ENCODE assay signal across 7 mouse cellular contexts in the genomic region with DNA sequence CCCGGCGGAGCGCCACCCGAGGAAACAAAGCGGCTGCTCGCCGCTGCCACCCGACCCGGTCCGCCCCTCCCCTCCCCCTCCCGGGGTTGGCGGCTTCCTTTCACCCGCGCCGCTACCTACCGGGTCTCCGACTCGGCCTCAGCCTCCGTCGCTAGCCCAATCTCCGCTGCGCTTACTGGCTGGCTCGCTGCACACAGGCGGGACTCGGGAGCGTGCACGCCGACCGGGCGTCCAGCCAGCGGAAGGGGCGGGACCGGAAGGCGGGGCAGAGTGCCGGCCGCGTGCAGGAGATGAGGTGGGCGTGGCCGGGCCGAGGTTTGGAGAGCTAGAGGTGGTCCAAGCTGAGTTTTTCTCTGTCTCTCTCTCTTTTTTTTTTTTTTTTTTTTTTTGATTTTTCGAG. TPM values are rescaled to one million over a fixed set of nuclear protein-coding genes. Genes with fewer than 3 reads are reported as not detected.
DNase-seq lines count a peak whose midpoint lies in the region; ATAC-seq and TF ChIP-seq lines count a peak whose summit lies in the region.

No protein-coding gene starts in this region.

- peak; percentile 99 for DNase-seq in adrenal gland, postnatal 14 days
- peak; percentile 97 for DNase-seq in embryonic facial prominence, embryonic 11.5 days (ENCODE audit: low spot score)
- peak; percentile 99 for DNase-seq in heart, adult 18-20 months
- peak; percentile 99 for DNase-seq in kidney, adult 2 months
- peak; percentile 75 to 97 for DNase-seq in spleen, adult 2 months (ENCODE audit: low read depth in 1 of 2, low spot score in 2 of 2)

- H3K27ac ChIP-seq in embryonic facial prominence, embryonic 11.5 days (replicated peaks; ENCODE audit: low read depth, low read length) = peak overlapping the region; percentile 91
- H3K27ac ChIP-seq in kidney, adult 2 months (ENCODE audit: insufficient read depth, low read depth, low read length) = peak overlapping the region; percentile 74
- H3K27ac ChIP-seq in limb, embryonic 12.5 days = peak overlapping the region; percentile 95
- H3K27ac ChIP-seq in midbrain, embryonic 15.5 days = peak overlapping the region; percentile 85
- peak overlapping the region; percentile 77 for H3K27ac ChIP-seq in spleen, adult 2 months (ENCODE audit: insufficient read depth, low read length)

- no peaks in the 10 kb centered on the region for H3K9me3 ChIP-seq in embryonic facial prominence, embryonic 11.5 days (replicated peaks; ENCODE audit: control insufficient read depth, low read length)
- H3K9me3 ChIP-seq in limb, embryonic 12.5 days = no peaks in the 10 kb centered on the region
- no peaks in the 10 kb centered on the region for H3K9me3 ChIP-seq in midbrain, embryonic 15.5 days

- under 1% methylated on average over 40 of the region's 41 CpGs for WGBS in embryonic facial prominence, embryonic 11.5 days
- WGBS in kidney, adult 2 months = under 1% methylated on average over 40 of the region's 41 CpGs
- WGBS in limb, embryonic 12.5 days = under 1% methylated on average over 40 of the region's 41 CpGs
- 0% methylated on average over 41 of the region's 41 CpGs for WGBS in midbrain, embryonic 15.5 days
- WGBS in spleen, adult 2 months = under 1% methylated on average over 40 of the region's 41 CpGs

- H3K4me3 ChIP-seq in embryonic facial prominence, embryonic 11.5 days (ENCODE audit: low read depth, low read length) = peak overlapping the region; percentile 85
- peak overlapping the region; percentile 93 for H3K4me3 ChIP-seq in kidney, adult 2 months (ENCODE audit: insufficient read depth, low read depth, low read length)
- peak overlapping the region; percentile 68 for H3K4me3 ChIP-seq in limb, embryonic 12.5 days (replicated peaks)
- peak overlapping the region; percentile 52 for H3K4me3 ChIP-seq in midbrain, embryonic 15.5 days
- peak overlapping the region; percentile 87 for H3K4me3 ChIP-seq in spleen, adult 2 months (ENCODE audit: extremely low read depth, insufficient read depth, insufficient read length)

- peak; percentile 92 for ATAC-seq in embryonic facial prominence, embryonic 11.5 days (replicated peaks; ENCODE audit: insufficient number of reproducible peaks, low FRiP score, low TSS enrichment, low read depth)
- ATAC-seq in limb, embryonic 12.5 days (ENCODE audit: insufficient number of reproducible peaks, insufficient read depth, low FRiP score, low TSS enrichment, low read depth) = peak; percentile 96
- ATAC-seq in midbrain, embryonic 15.5 days (replicated peaks) = peak; percentile 98

- no peak for TF ChIP-seq CTCF in kidney, adult 2 months (conservative IDR thresholded peaks at IDR 0.05; ENCODE audit: insufficient read depth, insufficient read length, low read depth, low read length)
- TF ChIP-seq CTCF in spleen, adult 2 months (IDR thresholded peaks at IDR 0.05; ENCODE audit: extremely low read depth, insufficient read depth, insufficient read length, insufficient replicate concordance) = no peak

- H3K27me3 ChIP-seq in embryonic facial prominence, embryonic 11.5 days (ENCODE audit: control insufficient read depth, insufficient read depth, low read length) = no peaks in the 10 kb centered on the region
- H3K27me3 ChIP-seq in kidney, adult 2 months (replicated peaks; ENCODE audit: control insufficient read depth, insufficient read depth, low read length) = no peaks in the 10 kb centered on the region
- H3K27me3 ChIP-seq in limb, embryonic 12.5 days = no peaks in the 10 kb centered on the region
- H3K27me3 ChIP-seq in midbrain, embryonic 15.5 days (replicated peaks) = no peaks in the 10 kb centered on the region
- no peaks in the 10 kb centered on the region for H3K27me3 ChIP-seq in spleen, adult 2 months (ENCODE audit: control insufficient read depth, insufficient read depth, low read length)

- peak; percentile 30 for TF ChIP-seq POLR2A in kidney, adult 2 months (IDR thresholded peaks at IDR 0.05; ENCODE audit: low read depth, low read length)
- peak; percentile 27; the same call in 1 of the 2 replicates for TF ChIP-seq POLR2A in spleen, adult 2 months (IDR thresholded peaks at IDR 0.05; ENCODE audit: low read depth, low read length)

- no peaks in the 10 kb centered on the region; the same call in 1 of the 2 replicates for H3K36me3 ChIP-seq in embryonic facial prominence, embryonic 11.5 days (replicated peaks; ENCODE audit: control insufficient read depth, insufficient read depth, low read depth, low read length)
- no peaks in the 10 kb centered on the region for H3K36me3 ChIP-seq in kidney, adult 2 months (ENCODE audit: control insufficient read depth, insufficient read depth, low read length)
- H3K36me3 ChIP-seq in limb, embryonic 12.5 days = peaks cover 32% of the 10 kb centered on the region
- no peaks in the 10 kb centered on the region for H3K36me3 ChIP-seq in midbrain, embryonic 15.5 days (replicated peaks)
- H3K36me3 ChIP-seq in spleen, adult 2 months (ENCODE audit: control insufficient read depth, insufficient read depth, low read length) = no peaks in the 10 kb centered on the region

- H3K4me2 ChIP-seq in embryonic facial prominence, embryonic 11.5 days (ENCODE audit: low read depth, low read length) = peak overlapping the region; percentile 32
- peak overlapping the region; percentile 77 for H3K4me2 ChIP-seq in limb, embryonic 12.5 days
- peak overlapping the region; percentile 59 for H3K4me2 ChIP-seq in midbrain, embryonic 15.5 days

- peak overlapping the region; percentile 94 for H3K9ac ChIP-seq in embryonic facial prominence, embryonic 11.5 days (replicated peaks; ENCODE audit: low read length)
- peak overlapping the region; percentile 90 for H3K9ac ChIP-seq in limb, embryonic 12.5 days (replicated peaks)
- peak overlapping the region; percentile 64 for H3K9ac ChIP-seq in midbrain, embryonic 15.5 days

- no peaks in the 10 kb centered on the region for H3K4me1 ChIP-seq in embryonic facial prominence, embryonic 11.5 days (ENCODE audit: control insufficient read depth, insufficient read depth, low read length)
- no peaks in the 10 kb centered on the region; the same call in 1 of the 2 replicates for H3K4me1 ChIP-seq in kidney, adult 2 months (ENCODE audit: control insufficient read depth, insufficient read depth, low read length)
- peaks cover 23% of the 10 kb centered on the region for H3K4me1 ChIP-seq in limb, embryonic 12.5 days (replicated peaks)
- peaks cover 16% of the 10 kb centered on the region for H3K4me1 ChIP-seq in midbrain, embryonic 15.5 days
- H3K4me1 ChIP-seq in spleen, adult 2 months (ENCODE audit: control insufficient read depth, insufficient read depth, insufficient read length) = no peaks in the 10 kb centered on the region

RNA-seq across cellular contexts. Expression of a gene that starts 11.1 kb away (rescaled TPM):
- 88.8 and 93.1 TPM in 2 replicates for total RNA-seq in adrenal gland, postnatal 14 days (2021)
- polyA plus RNA-seq in embryonic facial prominence, embryonic 11.5 days (2014; fragmentation: Nextera tagmentation; extraction: Ambion mirVana) = 48.6 and 49.6 TPM in 2 replicates
- total RNA-seq in heart, adult 18-20 months (2021) = 10 to 100 TPM; 67.5 to 74.8 TPM
- 45.3 and 49.7 TPM in 2 replicates for polyA plus RNA-seq in kidney, adult 2 months (2012; rRNA removed)
- 53.6 and 53.7 TPM in 2 replicates for polyA plus RNA-seq in limb, embryonic 12.5 days (2016; fragmentation: Nextera tagmentation; extraction: Ambion mirVana)
- 26.8 and 35.5 TPM in 2 replicates for polyA plus RNA-seq in midbrain, embryonic 15.5 days (2015; fragmentation: Nextera tagmentation; extraction: Ambion mirVana)
- polyA plus RNA-seq in spleen, adult 2 months (2012; rRNA removed) = 23.4 and 23.9 TPM in 2 replicates

RNA-seq across cellular contexts. Expression of a gene that starts 11.2 kb away (rescaled TPM):
- 65.0 and 66.3 TPM in 2 replicates for total RNA-seq in adrenal gland, postnatal 14 days (2021)
- polyA plus RNA-seq in embryonic facial prominence, embryonic 11.5 days (2014; fragmentation: Nextera tagmentation; extraction: Ambion mirVana) = 273 and 276 TPM in 2 replicates
- 10 to 100 TPM; 60.9 to 72.9 TPM for total RNA-seq in heart, adult 18-20 months (2021)
- 49.5 and 51.3 TPM in 2 replicates for polyA plus RNA-seq in kidney, adult 2 months (2012; rRNA removed)
- 167 and 192 TPM in 2 replicates for polyA plus RNA-seq in limb, embryonic 12.5 days (2016; fragmentation: Nextera tagmentation; extraction: Ambion mirVana)
- polyA plus RNA-seq in midbrain, embryonic 15.5 days (2015; fragmentation: Nextera tagmentation; extraction: Ambion mirVana) = 182 and 184 TPM in 2 replicates
- 24.7 and 34.9 TPM in 2 replicates for polyA plus RNA-seq in spleen, adult 2 months (2012; rRNA removed)

Comparison
In these comparisons a context has a peak if more than half of its experiments do, and no peak if none do; other contexts are left out.
1. Peak in every context shown above with its lines: DNase-seq, ATAC-seq, H3K4me3 ChIP-seq and H3K27ac ChIP-seq.